Mouse (Mus musculus): ENCODE measurements at regions not wholly inside any gene's neighbourhood (a gene's known extent, or its start where the extent isn't known, plus 50 kb on each side); places are given as distances from the start of the nearest gene placed in this dataset.

DNA sequence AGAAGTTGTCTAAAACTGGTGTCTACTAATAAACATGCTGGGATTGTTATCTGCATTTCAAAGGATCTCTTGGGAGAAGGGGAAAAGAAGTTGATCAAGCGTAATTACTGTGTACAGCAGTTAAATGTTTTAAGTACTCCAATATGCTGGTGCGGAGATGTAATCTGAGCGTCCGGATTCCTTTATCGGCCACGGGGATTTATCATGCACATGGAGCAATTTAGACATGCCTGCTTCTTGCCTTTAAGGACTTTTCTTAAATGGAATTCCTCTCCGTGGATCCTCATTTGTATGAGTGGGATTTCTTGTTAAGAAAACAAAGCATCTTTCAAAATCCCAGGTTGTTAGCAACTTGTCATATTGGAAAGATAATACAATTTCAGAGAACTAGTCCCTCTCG, 2468.0 kb upstream of the 5930422O12Rik start:
- TF ChIP-seq POLR2A (IDR thresholded peaks at IDR 0.05; ENCODE audit: borderline replicate concordance, low read depth, low read length) (no peak), CTCF (IDR thresholded peaks at IDR 0.05; ENCODE audit: low read depth, low read length) (no peak)
